Mouse (Mus musculus) adrenal gland, postnatal 14 days (tissue): Measurements from ENCODE around the gene Ttn. TPM values are rescaled to one million over a fixed set of nuclear protein-coding genes. Genes with fewer than 3 reads are reported as not detected.

Experiments used
- DNase-seq: peaks from one replicate; pipeline ENCODE4 v3.0.0; 2021; ENCODE audit warnings: mixed read lengths
- total RNA-seq: library from RNA; stranded (reverse); gene quantifications from 2 replicates; pipeline ENCODE4 v1.2.3, GENCODE M21; 2021

Gene Ttn
- total RNA-seq, 1 experiment from 2014 or later, result 0.37 TPM

DNA sequence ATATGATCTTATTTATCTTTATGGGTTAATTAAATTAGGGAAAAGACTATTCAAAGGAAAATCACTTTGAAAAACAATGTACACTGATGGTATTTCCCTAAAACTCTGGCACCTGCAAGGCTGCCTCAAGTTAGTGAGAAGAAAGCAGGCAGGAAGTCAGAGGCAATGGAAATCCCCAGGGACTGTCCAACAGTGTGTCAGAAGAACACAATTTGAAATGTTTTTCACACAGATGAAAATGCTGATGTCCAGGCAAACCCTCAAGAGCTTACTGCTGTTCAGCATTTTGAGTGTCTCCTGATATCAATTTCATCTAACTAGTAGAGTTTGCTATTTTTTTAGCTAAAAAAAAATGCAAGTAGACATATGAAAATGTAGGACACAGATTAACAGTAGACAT lies 161.9 kb downstream of the Ttn start:
- DNase-seq, result no peak

DNA sequence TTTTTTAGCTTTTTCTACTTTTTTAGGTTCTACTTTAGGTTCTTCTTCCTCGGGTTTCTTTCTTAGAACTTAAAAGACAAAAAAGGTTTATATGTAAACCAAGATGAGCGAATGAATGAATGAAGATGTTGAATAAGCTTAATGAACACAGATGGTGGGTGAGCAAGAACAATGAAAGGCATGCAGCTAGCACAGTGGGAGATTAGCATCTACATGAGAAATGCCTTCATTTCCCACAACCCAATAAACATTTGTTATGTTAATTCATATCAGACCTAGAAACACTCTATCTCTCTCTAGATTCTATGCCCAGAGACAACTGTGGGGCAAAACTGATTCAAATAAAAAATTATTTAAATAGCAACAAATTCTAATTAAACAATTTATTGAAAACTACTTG lies 164.6 kb downstream of the Ttn start:
- no peak for DNase-seq

DNA sequence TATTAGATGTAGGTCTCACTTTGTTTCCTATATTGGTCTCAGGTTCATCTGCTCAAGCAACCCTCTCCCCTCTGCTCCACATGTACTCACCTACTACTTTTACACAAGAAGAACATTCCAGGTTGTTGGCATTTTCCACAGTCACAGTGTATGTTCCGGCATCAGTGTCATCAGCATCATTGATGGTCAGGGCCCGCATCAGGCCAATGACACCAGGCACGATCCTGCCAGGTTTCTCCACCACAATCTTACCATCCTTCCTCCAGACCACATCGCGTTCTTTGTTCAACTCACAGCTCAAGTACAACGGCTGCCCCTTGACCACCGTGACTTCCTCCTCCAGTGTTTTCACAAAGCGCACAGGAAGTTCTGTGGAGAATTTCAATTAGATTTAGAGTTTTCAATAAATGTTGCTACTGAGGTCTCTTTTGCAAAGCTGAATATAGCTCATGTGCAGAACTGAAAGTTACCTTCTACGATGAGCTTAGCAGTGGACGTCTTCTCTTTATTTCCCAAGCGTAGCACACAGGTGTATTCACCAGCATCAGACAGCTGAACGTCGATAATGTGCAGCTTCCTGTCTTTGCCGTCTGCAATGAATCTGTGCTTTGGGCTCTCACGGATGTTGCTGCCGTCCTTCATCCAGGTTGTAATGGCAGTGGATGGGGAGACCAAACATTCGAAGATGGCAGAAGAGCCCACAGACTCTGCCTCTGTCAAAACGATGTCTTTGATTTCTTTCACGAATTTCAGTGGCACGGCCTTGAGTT lies 168.1 kb downstream of the Ttn start:
- no peak for DNase-seq

- DNase-seq, result no peak
These were observed 171.2 kb downstream of the Ttn start for GRCm38 (mm10) chr2:76811160-76811559.

DNA sequence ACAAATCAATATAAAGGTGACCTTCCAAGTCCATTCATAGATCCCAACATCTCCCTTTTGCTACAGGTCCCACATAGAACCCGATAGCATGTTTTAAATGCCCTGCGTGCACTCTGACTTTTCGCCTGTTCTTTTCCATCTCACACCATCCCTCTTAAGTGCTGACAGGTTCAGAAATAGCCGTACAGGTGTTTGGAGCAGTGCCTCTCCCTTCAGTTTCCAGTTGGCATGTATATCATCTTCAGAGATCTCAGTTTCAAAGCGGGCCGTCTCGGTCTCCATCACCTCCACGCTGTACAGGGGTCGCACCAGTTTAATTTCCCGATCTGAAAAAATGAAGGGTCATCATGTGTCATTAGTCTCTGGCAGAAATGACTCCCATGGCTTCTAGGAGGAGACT lies 174.0 kb downstream of the Ttn start:
- DNase-seq, result no peak

DNA sequence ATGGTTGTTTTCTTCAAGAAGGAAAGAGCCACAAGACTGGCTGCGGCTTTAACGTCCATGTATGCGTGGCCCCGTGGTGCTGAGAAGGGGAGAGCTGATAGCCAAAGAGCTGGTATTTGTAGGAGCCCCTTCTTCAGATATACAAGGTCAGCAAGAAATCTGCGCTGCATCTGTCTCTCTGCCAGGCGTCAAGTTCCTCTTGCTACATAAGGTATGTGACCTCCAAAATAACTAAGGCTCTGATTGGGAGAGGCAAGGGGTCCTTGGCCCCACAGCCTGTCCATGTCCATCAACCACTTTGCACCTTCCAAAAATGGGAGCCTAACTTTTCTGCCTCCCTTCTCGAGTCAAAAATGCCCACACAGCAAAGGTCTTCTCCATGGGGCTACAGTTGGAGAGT lies 175.1 kb downstream of the Ttn start:
- DNase-seq, result no peak

DNA sequence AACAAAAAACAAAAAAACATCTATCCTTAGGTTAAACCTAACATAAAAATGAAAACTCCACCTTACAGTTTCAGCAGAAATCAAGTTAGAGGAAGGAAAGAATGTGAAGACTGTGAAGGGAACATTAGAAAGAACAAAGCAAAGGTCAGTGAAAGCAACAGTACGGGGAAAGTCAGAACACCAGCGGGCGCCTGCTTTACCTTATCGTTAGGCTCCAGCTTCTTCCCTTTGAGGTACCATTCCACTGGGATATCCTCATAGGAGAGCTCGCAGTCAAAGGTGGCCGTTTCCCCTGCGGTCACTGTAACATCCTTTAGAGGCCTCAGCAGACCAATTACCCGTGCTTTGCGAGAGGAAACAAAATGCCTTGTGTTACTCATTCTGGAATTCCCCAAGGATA lies 175.5 kb downstream of the Ttn start:
- no peak for DNase-seq

GRCm38 (mm10) chr2:76806376-76806775 lies 176.0 kb downstream of the Ttn start:
- DNase-seq, result no peak

GRCm38 (mm10) chr2:76805191-76805892 lies 177.0 kb downstream of the Ttn start:
- no peak for DNase-seq

GRCm38 (mm10) chr2:76784171-76784570 lies 198.2 kb downstream of the Ttn start:
- DNase-seq, result no peak

- no peak for DNase-seq
These were observed 201.6 kb downstream of the Ttn start for GRCm38 (mm10) chr2:76780792-76781191.

GRCm38 (mm10) chr2:76769831-76770230 lies 212.5 kb downstream of the Ttn start:
- DNase-seq, result no peak

DNA sequence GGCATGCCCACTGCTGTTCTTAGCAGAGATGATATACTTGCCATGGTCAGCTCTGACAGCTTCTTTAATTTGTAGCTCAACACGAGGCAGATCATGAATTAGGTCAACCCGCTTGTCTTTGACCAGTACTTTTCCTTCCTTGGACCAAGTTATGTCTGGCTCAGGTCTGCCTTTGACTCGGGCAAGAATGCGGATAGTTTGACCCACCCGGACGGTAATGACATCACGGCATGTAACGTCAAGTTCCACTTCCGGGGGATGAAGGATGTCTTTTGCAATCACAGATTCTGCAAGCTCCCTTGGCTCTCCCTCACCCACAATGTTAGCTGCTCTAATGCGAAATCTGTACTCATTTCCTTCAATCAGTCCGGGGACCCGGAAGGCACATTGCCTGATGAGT lies 215.1 kb downstream of the Ttn start:
- no peak for DNase-seq

DNA sequence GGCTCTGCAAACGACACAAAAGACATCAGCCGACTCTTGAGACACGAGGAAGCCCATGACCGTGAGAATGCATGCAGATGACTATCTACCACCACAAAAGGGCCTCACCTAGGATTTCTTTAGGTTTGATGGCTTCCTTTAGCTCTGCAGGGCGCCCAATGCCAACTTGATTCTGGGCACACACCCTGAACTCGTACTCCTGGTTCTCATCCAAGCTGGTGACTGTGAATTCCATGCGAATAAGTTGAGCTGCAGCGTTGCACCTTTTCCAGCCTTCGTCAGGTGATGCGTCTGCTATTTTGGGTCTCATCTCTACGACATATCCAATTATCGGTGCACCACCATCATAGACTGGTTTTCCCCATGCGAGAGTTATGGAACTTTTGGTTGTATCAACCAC lies 217.8 kb downstream of the Ttn start:
- DNase-seq, result no peak

GRCm38 (mm10) chr2:76762154-76762553 lies 220.2 kb downstream of the Ttn start:
- DNase-seq, result no peak

DNA sequence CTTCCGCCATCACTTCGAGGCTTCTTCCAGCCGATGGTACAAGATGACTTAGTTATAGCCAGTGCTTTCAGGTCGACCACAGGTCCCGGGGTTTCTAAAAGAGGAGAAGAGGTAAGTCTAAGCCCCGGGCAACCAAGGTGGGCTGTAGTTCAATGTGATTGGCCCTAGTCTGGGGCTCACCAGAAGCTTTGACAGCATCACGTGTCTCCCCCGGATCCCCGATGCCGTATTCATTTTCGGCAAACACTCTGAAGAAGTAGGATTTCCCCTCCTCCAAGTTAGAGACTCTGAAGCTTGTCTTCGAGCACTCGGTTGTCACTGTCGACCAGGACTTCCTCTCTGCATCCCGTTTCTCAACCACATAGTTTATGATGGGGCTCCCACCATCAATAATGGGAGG lies 225.9 kb downstream of the Ttn start:
- no peak for DNase-seq

- no peak for DNase-seq
These were observed 230.4 kb downstream of the Ttn start for GRCm38 (mm10) chr2:76751993-76752392.

DNA sequence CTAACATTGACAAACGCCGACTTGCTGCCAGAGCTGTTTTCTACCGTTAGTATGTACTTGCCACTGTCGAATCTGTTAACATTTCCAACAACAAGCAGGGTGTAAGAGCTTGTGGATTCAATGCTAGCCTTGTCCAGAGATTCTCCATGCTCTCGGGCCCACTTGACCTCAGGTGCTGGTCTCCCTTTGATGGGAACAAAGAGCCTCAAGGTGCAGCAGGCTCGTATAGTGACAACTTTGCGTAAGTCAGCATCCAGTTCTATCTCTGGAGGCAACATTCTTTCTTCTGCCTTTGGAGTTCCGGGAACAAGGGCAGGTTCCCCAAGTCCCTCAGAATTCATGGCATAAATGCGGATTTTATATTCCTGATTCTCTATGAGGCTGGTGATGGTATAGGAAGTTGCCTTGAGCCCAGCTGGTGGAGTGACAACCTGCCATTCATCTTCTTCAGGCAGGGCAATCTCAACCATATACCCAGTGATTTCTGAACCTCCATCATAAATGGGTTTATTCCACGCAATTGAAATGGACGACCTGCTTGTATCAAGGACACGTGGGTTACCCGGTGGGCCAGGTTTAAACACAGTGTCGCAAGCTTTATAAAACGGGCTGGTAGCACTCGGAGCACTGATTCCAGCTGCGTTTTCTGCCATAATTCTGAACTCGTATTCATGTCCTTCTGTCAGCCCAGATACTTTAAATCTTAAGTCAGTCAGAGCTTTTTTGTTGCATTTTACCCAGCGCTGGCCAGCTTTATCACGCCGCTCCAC lies 232.8 kb downstream of the Ttn start:
- no peak for DNase-seq

- DNase-seq, result no peak
These were observed 233.7 kb downstream of the Ttn start for GRCm38 (mm10) chr2:76748696-76749095.

DNA sequence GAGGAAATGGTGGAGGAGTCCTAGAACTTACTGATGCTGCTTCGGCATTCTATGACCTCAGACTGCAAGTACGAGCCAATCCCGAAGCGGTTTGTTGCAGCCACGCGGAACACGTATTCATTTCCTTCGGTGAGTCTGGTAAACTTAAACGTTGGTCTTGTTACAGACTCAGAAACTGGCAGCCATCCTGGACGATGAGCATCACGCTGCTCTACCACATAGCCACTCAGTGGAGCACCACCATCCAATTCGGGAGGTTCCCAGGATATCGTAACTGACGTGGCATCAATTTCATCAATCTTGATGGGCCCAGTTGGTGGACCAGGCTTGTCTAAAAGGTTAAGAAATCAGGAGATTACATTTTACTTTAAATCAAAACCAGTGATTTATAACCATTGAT lies 262.7 kb downstream of the Ttn start:
- no peak for DNase-seq

GRCm38 (mm10) chr2:76714984-76715383 lies 267.4 kb downstream of the Ttn start:
- no peak for DNase-seq

DNA sequence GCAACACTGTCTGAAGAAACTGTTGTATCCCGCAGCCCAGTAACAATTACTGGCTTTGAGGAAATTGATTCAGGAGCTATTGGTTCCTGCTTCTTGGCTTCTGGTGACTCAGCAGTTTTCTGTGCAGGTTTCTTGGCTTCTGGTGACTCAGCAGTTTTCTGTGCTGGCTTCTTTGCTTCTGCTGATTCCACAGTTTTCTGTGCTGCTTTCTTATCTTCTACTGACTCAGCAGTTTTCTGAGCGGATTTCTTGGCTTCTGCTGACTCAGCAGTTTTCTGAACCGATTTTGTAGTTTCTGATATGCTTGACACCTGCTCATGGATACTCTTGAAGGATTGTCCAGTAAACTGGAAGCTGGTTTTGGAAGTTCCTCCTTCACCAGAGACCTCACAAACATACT lies 273.8 kb downstream of the Ttn start:
- DNase-seq, result no peak

- no peak for DNase-seq
These were observed 276.7 kb downstream of the Ttn start for GRCm38 (mm10) chr2:76705655-76706054.
